Mouse (Mus musculus) erythroblast, embryonic 14.5 days (primary cell): ENCODE data around the gene Zfp980.
"Not testable (repeated sequence)": the region's sequence is repeated elsewhere in the genome, so short reads cannot be mapped to it uniquely, and the experiment has no call there.

Experiments used
- GATA1 ChIP-seq: IDR thresholded peaks from 2 replicates; pipeline ENCODE4 v1.6.1; 2012; ENCODE audit warnings: low read length, inconsistent platforms, mixed read lengths
- TAL1 ChIP-seq: IDR thresholded peaks from 3 replicates; pipeline ENCODE4 v1.6.1; 2012; ENCODE audit warnings: low read length, inconsistent platforms, mixed read lengths

DNA sequence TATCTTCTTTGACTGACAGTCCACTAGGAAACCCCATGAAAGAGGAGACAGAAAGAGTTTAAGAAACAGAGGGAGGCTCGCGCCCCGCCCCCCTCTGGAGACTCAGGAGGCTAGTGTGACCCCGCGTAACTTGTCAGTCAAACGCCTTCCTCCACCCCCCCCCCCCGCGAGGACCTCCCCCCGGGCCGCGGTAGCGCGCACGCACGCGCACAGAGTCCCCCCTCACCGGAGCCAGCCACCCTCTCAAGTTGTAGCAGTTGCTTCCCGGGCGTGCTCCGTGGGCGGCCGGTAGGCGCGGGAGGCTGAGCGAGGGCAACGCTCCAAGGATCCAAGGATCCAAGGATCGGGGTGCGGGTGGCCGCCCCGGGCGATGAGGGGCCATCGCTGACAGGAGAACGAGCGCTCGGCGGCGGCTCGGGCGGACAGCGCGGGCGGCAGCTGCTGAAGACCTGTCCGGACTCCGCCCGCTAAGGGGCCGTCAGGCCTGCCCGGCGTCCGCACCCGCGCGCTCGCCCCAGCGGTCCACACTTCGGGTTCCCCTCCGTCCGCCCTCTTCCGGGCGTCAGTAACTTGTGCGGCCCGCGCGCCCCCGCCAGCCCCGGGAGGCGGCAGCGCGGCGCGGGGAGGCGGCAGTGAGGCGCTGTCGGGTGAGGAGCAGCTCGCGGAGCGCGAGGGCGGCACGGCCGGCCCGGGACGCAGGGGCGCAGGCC is 74.6 kb downstream of the Zfp980 start:
- TF ChIP-seq GATA1, TAL1: not testable (repeated sequence)
